Mouse (Mus musculus) megakaryocyte, adult 5-6 weeks (primary cell): Measurements from ENCODE around the gene Lrrc41. TPM values are rescaled to one million over a fixed set of nuclear protein-coding genes. Genes with fewer than 3 reads are reported as not detected.

ENCODE experiments used
- ATAC-seq: 2 replicates; pipeline ENCODE4 v1.8.0; 2016; ENCODE audit warnings: mild to moderate bottlenecking, inconsistent platforms; ENCODE audit not compliant: poor library complexity, severe bottlenecking
- total RNA-seq, 2 experiments: library from RNA; stranded (forward) in 1 of 2; stranded (reverse) in 1 of 2; fragments of 153-499, 151-499 nt in 1 of 2; fragments of 221-1000, 200-1000 nt in 1 of 2; gene quantifications; 2 replicates each; pipeline versions ENCODE4 v1.2.3 to v1.2.4; 2015 to 2017

The Lrrc41 gene
- total RNA-seq, 2 experiments from 2014 or later, result 9.9 to 15.1 TPM

GRCm38 (mm10) chr4:116076369-116077231, 1.5 kb downstream of the Lrrc41 start:
- peak; percentile 30 for ATAC-seq

- no peak for ATAC-seq
These were observed 2.4 kb downstream of the Lrrc41 start for GRCm38 (mm10) chr4:116077240-116078095.

DNA sequence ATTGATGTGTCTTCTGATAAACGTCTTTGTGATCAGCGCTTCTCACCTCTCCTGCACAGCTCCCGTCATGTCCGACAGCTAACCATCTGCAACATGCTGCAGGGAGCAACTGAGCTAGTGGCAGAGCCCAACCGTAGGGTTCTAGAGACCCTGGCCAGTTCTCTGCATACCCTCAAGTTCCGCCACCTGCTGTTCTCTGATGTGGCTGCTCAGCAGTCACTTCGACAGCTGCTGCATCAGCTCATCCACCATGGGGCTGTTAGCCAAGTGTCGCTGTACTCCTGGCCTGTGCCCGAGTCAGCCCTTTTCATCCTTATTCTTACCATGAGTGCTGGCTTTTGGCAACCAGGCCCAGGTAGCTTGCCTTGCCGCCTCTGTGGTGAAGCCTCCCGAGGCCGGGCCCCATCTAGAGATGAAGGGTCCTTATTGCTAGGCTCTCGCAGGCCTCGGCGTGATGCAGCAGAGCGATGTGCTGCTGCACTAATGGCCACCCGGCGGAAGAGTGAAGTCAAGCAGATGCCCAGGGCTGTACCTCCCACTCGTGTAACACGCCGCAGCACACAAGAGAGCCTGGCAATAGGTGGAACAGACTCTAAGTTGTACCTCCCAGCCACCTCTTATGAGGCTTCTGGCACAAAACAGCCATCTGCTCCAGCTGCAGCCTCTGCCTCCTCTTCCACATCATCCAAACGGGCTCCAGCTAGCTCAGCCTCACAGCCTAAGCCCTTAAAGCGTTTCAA, 13.6 kb downstream of the Lrrc41 start:
- no peak for ATAC-seq

- no peak for ATAC-seq
These were observed 21.2 kb downstream of the Lrrc41 start for GRCm38 (mm10) chr4:116096291-116096690.

DNA sequence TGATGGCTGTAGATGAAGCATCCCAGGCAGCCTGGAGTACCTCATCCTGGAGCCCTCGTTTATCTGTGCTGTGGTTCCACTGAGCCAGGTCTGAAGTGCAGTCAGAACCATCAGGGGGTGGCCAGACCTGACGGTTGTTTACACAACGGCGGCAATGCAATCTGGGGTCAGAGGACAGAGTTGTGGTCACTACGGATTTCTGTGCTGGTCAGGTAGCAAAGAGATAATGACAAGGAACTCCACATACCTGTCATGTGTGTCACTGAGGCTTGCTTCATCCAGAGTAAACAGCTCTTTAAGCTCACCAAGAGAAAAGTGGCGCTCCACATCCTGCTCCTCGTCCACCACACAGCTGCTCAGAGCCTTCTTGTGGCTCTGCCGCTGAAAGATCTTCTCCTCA, 22.1 kb downstream of the Lrrc41 start:
- no peak for ATAC-seq

- 0 out of 2 replicates have a peak, but pooled peaks have one; percentile 21 for ATAC-seq
These were observed 25.9 kb downstream of the Lrrc41 start for GRCm38 (mm10) chr4:116100959-116101358.

GRCm38 (mm10) chr4:116105278-116105677, 30.2 kb downstream of the Lrrc41 start:
- no peak for ATAC-seq

GRCm38 (mm10) chr4:116110695-116111094, 35.6 kb downstream of the Lrrc41 start:
- no peak for ATAC-seq

- ATAC-seq, result no peak
These were observed 36.4 kb downstream of the Lrrc41 start for GRCm38 (mm10) chr4:116111486-116111885.

- peak; percentile 50 for ATAC-seq
These were observed 47.7 kb downstream of the Lrrc41 start for GRCm38 (mm10) chr4:116122762-116123161.

DNA sequence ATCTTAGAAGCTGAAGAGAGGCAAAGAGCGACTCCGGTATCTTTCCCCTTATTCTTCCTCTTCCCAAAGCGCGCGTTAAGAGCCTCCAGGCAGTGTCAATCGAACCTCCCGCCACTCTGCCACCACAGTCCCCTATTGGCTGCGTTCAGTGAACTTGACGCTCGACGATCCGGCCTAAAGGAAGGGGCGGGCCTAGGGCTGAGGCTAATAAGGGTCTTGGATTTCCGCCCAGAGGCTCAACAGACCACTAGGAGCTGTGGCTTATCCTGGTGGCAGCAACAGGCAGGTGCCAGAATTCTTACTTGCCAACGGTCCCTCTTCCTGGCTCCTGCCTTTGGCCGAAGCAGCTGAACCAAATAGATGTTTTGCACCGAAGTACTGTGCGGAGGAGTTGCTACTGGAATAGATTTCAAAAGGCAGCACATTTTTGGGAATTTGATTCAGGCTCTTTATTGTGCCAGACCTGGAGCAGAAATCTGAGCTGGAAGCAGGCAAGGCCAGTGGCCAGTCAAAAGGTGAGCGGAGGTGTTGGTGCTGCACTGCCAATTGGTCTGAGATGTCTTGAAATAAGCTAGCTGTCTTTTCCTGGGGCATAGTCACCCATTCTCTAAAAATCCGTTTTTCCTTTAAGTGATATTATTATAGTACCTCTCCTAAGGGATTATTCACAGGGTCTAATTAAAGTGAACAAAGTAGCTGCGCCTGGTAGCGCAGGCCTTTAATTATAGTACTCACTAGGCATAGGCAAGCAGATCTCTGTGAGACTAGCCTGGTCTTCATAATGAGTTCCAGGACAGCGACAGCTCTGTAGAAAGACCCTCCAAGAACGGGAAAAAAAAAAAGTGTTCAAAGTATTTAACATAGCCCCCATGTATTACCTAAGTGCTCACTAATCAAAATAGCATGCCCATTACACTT, 48.8 kb downstream of the Lrrc41 start, which contains the start of the genes Rad54l and Pomgnt1:
TSS of gene Rad54l (minus strand) at position 89 of the 918 bp plus-strand sequence.
TSS of gene Pomgnt1 (plus strand) at position 239 of the 918 bp plus-strand sequence.
- peak; percentile 96 for ATAC-seq

GRCm38 (mm10) chr4:116125803-116126386, 50.8 kb downstream of the Lrrc41 start:
- ATAC-seq, result no peak

GRCm38 (mm10) chr4:116127956-116128355, 52.9 kb downstream of the Lrrc41 start:
- ATAC-seq, result no peak

DNA sequence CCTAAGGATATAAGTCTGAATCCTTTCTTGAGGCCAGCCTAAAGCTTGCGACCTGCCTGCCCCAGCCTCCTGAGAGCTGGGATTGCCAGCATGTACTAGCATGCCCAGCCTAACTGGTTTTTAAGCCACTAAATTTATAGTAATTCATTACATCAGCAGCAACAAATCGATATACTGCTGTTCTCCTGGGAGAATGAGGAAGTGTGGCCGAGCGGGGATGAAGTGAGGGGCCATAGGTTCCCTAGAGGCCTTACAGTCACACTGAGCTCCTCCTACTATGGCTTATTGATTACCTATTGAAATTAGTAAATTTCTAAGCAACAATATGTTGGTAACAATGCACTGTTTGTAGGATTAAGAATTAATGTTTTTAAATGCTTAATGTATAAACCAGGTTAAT, 58.1 kb downstream of the Lrrc41 start:
- ATAC-seq, result no peak

- ATAC-seq, result peak; percentile 80
These were observed 59.9 kb downstream of the Lrrc41 start for GRCm38 (mm10) chr4:116134990-116135389.

DNA sequence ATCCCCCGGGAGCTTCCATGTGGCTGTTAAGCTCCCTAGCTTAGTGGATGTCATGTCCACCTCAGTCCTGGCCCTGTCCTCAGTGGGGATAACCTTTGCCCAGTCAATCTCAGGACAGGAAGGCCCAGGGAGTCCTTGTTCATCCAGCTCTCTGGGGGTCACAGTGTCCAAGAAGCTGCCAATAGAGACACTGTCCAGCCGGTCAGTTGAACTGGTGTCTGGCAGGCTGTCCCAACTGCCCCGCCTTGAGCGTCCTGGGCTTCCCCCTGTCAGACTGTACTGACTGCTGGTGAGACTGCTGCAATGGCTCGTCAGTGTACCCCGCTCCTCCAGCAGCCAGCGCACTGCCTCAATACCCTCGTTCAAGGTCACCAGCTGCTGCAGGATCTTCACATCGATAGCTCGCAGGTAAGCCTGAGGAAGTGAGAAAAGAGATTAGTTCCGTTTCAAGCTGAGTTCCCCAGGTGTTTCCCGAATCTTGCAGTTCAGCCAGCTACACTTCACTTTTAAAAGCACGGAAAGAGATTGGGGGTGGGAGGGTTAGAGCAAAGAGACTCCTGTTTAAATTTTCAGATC, 62.4 kb downstream of the Lrrc41 start:
- no peak for ATAC-seq

- no peak for ATAC-seq
These were observed 65.9 kb downstream of the Lrrc41 start for GRCm38 (mm10) chr4:116140801-116141574.

DNA sequence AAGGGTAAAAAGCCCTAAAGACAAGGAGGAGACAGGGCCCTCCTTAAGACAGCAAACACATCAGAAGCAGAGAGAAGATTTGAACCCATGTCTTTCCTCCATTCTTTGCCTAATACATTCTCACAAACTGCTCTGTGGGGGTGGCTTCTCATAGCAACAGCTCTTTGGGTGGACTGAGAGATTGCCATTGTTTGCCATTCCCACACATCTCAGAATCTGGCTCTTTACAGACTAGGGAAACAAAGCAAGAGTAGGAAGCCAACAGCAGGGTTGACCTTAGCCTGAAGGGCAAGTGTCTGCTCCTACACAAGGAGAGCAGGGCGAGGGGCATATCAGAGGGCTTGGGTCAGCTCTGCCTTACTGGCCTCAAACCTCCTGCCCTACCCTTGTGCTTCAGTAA, 66.7 kb downstream of the Lrrc41 start:
- no peak for ATAC-seq
